Mouse (Mus musculus): ENCODE measurements at regions not wholly inside any gene's neighbourhood (a gene's known extent, or its start where the extent isn't known, plus 50 kb on each side); places are given as distances from the start of the nearest gene placed in this dataset.
"Not testable (repeated sequence)": the region's sequence is repeated elsewhere in the genome, so short reads cannot be mapped to it uniquely, and the experiment has no call there.

DNA sequence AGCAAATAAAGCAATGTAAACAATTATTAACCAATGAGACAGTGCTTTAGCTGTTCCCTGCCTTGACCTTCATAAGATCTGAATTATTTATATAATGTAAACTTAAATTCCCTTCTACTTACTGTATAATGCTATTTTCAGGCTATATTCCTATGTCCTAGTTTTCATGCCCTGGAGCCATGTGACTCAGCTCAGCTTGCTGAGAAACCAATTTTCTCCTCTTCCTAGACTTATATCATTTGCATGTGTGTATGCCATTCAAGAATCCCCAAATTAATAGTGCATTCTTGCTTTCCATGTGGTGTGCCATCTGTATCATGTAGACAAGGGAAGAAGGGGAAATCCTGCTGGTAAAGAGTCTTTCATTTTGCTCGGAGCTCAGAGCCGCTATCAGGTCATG is 166.7 kb upstream of the Trim24 start:
- DNase-seq = no peak

DNA sequence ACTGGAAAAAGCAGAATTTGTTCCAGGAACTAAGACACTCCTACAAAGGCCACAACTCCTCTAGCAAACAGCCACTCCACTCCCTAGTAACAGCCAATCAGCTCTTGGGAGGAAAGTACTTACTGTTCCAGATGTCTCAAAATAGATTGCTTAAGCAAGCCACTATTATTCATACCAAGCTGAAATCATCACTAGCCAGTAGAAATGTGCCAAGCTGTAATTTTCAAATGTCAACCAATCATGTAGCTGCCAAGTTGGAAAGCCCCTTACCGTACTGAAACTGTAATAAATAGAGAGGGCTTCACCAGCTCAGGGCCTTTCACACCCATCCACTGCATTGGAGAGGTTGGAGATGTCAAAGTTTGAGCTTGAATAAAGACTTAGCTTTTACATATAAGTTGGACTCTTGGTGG is 164.9 kb upstream of the Trim24 start:
- no peak for DNase-seq

DNA sequence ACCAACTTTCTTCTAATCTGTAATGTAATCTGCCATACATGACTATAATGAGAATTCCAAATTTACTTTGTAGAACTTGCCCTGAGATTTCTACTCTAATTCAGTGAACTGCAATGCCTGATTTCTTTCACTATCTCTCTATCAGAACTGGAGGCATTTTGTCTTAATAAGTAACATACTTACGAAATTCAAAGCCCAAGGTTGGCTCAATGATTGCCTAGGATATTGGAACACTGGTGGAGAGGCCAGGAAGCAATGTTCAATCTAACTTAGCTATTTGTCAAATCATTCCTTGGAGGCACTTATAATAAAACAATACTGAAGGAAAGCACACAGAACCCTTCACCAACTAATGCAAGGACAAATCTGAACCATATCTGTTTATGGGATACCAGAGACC is 162.9 kb upstream of the Trim24 start:
- DNase-seq = not testable (repeated sequence)

DNA sequence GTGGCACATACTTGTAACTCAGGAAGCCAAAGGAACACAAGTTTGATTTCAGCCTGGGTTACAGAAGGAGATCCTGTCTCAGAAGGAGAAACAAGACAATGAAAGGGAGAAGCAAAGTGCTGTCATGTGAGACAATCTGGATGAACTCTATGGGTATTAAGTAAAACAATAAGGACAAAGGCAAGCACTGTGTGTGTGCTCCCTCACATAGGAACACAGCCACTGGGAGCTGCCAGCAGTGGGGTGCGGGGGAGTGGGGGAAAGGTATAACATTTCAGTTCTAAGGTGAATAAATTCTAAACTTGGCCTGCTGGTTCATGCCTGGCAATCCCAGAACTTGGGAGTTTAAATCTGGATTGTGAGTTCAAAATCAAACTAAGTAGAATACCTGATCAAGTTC is 158.8 kb upstream of the Trim24 start:
- no peak for DNase-seq

DNA sequence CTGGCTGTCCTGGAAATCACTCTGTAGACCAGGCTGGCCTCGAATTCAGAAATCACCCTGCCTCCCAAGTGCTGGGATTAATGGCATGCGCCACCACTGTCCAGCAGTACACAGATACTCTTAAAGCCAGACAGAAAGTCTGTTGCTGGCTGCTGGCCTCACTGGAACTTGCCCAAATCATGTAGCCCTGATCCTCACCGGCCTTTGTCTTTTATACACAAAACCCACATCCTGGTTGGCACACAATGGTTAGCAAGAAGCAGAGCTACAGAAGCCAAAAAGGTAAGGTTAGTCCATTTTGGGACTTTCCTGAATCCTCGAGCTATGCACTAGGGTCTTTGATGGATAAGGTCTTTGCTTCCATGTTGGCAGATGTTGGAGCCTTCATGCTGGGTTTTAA is 157.2 kb upstream of the Trim24 start:
- DNase-seq = no peak

DNA sequence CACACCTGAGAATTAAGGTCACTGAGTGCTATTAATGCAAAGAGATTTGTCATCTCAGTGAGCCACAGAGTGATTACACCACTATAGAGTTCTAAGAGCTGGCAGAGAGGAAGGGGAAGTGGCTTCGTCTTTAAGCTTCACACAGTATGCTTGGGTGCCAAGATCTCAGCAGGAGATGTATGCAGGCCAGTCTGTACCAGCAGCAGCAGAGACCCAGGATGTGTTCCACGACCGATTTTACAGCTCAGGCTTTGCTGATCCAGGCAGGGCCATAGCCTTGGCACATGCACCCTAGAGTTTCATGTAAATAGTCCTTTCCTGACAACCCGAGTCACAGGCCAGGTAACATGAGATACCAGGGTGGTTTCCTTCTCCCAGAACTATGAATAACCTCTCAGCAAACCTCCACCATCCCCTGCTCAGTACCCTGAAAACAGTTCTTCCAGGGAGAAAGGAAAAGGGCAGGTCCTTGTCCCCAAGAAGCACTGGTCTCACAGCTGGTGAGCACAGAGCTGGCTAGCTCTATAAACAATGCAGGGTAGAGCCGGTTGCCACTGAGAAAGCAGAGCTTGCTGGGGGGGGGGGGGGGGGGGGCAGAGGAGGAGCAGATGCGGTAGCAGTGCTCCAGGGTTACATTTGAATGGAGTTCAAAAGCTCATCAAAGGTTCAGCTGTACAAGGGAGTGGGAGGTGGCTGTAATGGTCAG is 156.2 kb upstream of the Trim24 start:
- no peak for DNase-seq

DNA sequence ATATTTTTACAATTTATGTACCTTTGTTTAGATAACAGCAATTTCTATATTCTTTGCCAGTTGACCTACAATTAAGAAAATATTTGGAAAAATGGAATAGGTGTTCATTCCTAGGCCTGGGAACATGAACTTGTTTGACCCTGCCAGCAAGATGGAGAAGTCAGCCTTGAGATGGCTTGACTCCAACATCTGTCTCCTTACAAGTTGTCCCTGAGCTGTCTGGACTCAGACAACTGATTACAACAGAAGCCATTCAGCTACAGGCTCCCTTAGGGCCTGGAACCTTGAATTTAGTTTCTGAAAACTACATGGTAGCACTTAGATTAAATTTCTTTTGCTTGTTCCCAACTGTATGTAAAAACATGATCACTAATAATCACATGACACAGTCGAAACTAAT is 148.9 kb upstream of the Trim24 start:
- DNase-seq = peak; percentile 62

DNA sequence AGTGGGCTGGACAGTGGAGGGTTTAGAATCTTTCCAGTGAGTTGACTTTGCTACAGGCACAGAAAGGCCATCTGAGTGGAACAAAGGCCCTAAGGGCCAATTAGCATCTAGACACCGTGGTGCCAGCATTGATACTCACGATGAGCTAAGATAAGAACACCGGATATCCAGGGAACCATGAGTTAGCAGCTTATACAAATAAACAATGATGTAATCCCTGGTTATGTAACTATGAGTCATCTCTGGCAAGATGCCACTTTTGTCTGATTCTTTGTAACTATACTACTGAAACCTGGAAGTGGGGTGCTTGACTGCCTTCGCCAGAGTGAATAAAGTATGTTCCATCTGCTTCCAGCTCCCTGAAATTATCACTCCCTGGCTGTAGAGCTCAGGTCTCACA is 147.3 kb upstream of the Trim24 start:
- peak; percentile 96 for DNase-seq

DNA sequence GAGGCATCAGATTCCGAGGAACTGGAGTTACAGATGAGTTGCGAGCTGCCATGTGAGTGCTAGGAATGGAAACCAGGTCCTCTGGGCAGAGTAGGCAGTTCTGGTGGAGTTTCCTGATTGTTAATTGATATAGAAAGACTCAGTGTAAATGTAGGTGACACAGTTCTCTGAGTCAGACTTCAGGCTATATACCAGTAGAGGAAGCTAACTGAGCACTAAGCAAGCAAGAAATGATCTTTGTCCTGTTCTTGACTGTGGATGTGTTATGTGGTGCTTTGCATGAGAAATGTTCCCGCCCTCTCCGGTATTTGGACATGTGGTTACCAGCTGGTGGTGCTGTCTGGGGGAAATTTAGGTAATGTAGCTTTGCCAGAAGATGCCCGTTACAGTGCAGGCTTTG is 146.4 kb upstream of the Trim24 start:
- peak; percentile 58 for DNase-seq

DNA sequence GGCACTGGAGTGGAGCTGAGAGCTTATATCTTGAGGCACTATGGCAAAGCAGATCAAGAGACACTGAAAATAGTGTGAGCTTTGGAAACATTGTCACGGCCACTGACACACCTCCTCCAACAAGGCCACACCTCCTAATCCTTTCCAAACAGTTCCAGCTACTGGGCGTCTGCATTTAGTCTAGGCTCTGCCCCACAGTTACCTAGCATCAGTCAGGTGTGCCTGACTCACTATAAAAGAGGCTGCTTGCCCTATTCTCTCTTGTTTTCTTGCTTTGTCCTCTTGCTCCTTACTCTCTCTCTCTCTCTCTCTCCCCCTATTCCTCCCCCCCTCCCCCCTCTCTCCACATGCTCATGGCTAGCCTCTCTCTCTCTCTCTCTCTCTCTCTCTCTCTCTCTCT is 142.0 kb upstream of the Trim24 start:
- no peak for DNase-seq

DNA sequence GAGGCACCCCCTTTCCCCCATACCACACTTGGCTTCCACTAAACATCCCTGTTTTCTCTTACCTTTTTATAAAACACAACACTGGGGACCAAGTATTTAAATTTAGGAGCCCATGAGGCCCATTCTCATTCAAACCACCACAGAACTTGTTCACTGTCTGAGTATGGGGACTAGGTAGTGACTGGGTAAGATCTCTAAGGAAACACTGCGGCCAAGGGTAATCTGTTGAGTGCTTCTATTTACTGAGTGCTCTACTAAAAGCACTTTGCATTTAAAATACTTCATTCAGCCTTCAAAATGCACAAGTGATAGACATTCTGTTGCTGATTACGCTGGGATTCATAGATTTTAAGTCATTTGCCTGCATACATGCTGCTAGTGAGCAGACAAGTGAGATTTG is 141.4 kb upstream of the Trim24 start:
- DNase-seq = peak; percentile 33

DNA sequence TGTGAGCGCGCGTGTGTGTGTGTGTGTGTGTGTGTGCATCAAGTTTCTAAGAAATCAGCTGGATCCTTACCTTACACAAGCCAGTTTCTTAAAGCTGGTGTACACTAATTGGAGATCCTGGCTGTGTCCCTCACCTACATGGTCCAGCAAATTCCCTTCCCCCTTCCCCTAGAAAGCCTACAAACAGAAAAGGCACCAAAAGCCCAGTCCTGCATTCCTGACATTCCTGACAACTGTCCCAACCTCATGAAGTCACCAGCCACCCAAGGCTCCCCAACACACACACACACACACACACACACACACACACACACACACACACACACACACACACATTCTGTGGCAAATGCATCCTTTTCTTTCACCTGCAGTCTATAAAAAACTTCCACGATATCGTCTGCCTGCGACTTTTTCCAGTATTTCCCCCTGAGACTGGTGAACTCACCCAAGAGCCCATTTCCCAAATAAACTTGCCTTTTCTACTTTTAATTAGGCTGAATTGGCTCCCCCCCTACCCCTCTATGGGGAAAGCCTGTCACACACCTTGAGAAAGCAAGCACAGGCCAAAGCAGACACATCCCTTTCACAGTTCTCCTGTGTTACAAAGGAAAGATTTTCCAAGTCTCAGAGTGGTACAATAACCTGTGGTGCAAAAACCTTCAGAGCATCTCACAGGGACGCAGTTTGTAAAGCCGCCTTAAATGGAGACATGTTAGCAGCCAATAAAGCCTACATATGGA is 139.9 kb upstream of the Trim24 start:
- DNase-seq = peak; percentile 81

DNA sequence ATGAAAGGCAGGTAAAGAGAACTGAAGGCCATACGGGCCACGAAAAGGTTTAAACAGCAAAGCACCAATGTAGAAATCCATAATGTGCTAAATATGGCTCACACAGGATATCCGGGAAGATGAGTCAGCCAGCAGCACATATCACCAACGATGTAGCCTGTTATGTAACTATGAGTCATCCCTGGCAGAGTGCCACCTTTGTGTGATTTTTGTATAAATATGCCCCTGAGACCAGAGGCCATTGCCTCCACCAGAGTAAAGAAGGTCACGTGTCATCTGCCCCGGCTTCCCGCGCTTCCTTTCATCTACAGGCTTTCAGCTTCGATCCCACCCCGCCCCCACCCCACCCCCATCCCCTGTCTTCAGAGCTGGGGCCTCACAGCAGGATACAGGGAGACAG is 138.2 kb upstream of the Trim24 start:
- peak; percentile 99 for DNase-seq

DNA sequence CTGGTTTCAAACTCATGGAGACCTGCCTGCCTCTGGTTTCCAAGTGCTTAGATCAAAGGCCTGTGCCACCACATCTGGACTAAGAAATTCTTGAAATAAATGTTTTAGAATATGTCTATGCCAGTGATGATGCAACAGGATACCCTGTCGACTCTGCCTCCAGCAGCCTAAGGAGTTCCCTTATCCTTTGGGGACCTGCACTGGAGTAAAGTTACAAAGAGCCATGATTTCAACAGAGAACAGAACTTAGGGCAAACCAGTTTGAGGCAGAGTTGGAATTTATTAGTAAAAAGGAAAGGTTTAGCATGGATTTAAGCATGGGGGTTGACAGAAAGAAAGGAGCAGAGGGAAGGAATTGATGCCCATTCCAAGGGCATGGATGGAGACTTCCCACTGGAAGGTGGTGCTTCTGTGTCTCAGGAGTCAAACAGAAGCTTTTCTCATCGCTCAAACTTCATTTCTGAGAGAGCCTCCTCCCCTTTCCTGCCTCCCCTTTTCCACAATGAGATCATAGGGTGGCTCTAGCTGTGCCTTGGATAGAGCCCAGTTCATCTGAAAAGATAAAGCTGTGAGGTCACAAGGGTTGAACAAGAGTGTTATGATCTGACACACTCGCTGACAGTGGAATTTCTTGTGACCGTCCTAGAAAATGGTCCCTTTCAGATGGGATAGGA is 135.2 kb upstream of the Trim24 start:
- DNase-seq = peak; percentile 97

DNA sequence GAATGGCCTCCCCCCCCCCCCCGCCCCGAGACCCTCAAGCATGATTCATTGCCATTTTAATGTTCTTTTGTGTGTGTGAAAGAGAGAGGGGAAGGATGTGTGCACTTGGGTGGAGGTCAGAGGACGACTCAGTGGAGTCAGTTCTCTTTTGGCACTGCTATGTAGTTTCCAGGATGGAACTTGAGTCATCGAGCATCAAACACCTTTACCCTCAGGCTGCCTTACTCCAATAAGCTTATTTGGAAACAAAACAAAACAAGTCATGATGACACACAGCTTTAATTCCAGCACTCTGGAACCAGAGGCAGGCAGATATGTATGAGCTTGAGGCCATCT is 134.7 kb upstream of the Trim24 start:
- DNase-seq = peak; percentile 94

DNA sequence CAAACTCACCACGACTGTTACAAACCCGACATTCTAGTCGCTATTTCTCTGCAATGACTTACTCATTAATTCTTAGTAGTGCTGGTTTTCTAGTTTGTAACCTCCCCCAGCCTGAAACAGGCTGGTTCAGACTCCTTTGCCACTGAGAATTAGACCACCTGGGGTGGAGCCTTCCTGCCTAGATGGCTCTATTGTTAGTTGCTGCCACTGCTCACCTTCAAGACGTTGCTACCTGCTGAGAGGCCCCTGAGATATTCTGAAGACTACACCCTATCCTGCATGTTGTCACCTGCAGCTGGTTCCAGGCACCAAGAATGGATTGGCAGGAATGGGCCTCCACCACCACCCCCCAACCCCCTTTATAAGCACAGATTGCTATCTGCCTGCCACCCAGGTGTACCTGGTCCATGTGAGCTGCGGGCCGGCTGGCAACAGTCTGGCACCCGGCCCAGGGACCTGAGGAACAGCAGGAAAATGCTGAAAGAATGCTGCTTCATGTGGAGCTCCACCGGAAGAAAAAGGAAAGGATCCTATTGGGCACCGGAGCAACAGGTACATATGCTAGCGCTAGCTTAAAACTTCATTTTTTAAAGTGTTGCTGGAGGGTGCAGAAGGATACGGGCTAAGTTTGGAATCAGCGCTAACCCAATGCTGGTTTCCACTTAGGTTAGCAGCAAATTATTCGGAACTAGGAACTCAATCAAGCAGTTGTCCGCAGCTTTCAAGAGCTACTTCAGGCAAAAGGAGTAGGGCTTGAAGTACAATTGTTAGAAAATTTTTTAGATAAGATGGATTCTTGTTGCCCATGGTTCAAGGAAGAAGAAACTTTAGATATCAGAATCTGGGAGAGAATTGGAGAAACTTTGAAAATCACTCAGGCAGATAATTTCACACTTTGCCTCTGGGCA is 129.4 kb upstream of the Trim24 start:
- peak; percentile 82 for DNase-seq

DNA sequence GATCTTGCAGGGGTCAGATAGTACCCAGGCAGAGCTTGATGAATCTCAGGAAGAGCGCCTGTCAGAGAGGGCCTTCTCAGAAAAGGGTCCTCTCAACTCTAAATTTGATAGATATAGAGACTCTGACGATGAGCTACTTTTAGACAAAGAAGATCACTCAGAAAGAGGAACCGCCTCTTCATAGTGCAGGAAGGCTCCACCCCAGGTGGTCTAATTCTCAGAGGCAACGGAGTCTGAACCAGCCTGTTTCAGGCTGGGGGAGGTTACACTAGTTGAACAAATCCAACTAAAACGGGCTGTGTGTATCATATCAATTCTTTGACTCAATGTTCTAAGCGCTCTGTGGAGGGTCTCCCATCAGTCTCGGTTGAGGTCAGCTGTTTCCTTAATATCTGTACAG is 128.7 kb upstream of the Trim24 start:
- DNase-seq = peak; percentile 41

DNA sequence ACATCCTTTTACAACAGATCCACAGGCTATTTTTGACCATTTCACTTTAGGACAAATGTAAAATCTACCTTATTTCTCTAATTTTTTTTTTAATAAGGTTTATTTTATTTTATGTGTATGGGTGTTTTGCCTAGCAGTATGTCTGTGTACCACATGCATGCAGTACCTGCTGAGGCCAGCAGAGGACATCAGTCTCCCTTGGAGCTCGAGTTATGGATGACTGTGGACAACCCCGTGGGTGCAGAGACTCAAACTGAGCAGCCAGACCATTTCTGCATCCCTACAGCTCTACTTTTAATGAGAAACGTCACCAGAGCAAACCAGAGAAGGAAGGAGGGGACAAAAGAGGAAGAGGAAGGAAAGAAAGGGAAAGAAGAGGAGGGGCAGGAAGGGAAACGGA is 125.9 kb upstream of the Trim24 start:
- peak; percentile 33 for DNase-seq

DNA sequence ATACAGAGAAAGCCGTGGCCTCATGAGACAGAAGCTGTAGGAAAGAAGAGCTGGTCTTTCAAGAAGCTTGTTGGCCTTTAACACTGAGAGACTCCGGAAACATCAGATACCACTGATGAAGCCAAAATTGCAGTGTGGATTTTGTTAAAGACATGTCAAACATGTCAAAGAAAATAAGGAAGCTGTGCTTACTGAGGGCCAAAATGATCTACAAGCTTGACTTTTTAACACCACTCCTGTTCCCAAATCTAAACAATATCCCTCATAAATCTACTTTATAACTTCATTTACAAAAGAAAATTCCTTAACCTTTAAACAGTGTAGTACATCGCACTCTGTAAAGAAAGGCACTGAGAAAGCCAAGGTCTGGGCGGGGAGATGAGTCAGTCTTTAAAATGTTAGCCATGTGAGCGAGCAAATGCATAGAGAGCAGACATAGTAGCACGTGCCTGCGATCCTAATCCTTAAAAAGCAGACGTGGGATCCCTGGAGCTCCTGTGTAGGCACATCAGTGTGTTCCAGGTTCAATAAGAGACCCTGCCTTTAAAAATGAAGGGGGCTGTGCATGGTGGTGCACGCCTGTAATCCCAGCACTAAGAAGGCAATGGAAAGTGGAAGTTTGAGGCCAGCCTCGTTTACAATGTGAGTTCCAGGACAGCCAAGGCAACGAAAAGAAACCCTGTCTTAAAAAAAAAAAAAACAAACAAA is 125.1 kb upstream of the Trim24 start:
- DNase-seq = peak; percentile 66

DNA sequence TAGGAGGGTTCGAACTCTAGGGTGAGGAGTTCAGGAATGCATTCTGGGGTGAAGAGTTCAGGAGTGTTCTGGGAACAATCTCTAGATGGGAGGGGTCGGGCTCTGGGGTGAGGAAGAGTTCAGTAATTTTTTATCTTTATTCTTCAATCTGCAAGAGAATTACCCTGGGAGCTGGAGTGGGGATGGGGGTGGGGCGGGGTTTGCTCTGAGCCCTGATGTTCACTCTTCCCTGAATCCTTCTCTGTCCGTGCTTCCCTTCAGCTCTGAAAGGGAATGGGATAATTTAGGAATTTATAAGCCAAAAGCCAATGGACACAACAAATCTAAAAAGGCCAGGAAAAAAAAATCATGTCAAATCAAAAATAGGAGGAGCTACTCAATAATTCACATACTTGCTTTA is 122.8 kb upstream of the Trim24 start:
- peak; percentile 40 for DNase-seq

DNA sequence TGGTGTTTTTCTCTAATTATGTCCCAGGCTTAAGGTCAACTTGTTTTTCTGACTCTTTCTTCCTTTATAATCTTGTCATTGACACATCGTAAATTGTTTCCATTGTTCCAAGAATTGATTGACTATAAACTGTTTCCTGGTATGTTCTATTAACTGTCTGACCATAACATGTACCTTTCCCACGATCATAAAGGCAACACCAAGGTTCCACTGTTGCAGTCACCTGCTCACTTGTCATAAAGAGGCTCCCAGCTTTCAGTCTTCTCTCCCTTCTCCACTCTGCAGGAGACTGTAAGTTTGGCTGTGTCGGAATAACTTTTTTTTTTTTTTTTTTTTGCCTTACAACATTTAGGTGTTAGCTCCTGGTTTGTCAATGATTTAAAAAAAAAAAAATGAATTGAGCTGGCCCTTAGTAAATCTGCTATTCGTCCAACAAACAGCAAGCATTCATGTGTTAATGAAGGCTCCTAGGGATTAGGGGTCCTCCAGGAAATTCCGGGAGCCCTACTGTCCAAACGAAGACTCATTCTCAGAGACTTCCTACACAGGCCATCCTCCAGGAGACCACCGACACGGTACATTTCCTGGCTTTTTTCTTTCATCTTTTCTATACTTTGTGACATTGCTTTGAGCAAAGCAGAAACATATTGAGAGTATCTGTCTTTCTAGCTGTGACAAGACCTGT is 122.2 kb upstream of the Trim24 start:
- DNase-seq = peak; percentile 24

DNA sequence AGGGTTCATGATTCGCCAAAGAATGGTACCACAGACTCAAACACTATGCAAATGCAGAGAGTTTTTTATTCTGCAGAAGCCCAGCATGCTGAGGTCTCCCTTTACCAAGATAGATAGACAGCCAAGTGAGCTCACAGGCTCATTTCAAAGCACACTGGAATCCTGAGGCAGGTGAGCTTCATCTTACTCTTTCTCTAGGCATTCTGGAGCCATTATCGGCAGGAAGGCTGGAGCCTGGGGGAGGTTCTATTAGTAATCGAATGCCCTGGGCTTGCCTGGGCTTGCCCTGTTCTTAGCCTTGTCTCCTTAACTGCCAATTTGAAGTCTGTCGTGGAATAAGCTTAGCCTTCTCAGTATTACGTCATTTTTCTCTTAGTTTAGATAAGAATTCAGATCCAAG is 121.6 kb upstream of the Trim24 start:
- DNase-seq = peak; percentile 49
